Mouse (Mus musculus): ENCODE data around the gene Sema4d. TPM values are rescaled to one million over a fixed set of nuclear protein-coding genes. Genes with fewer than 3 reads are reported as not detected.

Gene Sema4d
- polyA plus RNA-seq, 1 experiment from 2014 or later = 15.1 TPM

DNA sequence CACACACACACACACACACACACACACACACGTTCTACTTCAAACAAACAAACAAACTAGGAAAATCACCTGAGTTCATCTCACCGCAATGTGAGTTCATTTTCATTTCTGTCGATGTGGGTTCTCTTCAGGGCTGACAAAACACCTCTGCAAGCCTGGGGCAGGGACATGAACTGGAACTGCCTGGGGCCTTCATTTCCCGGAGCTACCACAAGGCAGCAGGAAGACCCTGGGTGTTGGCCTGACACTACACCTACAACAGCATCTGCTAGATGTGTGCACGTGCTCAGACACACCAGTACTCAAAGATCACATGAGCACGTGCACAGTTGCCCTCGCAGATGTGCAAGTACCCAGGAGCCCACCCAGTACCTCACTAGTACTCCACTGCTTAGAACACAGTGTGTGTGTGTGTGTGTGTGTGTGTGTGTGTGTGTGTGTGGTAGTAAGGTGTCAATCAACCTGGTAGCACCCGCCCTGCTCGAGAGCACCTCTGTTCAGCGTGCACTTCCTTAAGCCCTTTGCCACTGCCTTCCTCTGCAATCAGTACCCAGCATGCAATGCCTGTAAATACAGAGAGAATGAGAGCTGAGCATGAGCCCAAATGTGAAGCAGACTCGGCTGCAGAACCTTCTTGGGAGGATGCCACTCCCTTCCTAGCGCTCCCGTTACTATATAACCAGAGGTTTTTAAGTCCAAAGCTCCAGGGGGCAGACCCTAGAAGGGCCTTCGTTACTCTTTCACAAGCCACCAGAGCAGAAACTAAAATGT, 25.4 kb downstream of the Sema4d start:
- Histone ChIP-seq H3K9ac (no peak overlapping the region), H3K4me3 (no peak overlapping the region), H3K4me1 (no peaks in the 10 kb centered on the region), H3K36me3 (replicated peaks) (no peaks in the 10 kb centered on the region), H3K4me2 (no peak overlapping the region), H3K9me3 (no peaks in the 10 kb centered on the region), H3K27me3 (replicated peaks) (no peaks in the 10 kb centered on the region), H3K27ac (no peak overlapping the region)
- ATAC-seq (replicated peaks) = no peak
- WGBS = 82% methylated on average over 14 of the region's 14 CpGs

DNA sequence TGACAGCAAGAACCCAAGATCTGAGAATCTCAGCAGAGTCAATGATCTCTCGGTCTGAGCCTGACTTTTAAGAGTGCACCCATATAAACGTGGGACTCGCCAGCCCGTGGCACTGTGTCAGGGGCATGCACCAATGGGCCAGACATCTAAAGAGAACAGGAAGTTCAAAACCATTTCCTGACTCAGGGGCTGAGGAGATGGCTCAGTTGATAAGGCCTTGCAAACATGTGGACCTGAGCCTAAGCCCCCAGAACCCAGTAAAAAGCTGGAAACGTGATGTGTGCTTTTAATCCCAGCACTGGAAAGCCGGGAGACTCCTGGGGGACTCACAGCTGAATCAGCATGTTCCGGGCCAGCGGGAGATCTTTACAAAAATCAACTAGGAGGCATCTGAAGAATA, 26.0 kb downstream of the Sema4d start:
- Histone ChIP-seq H3K9me3 (no peaks in the 10 kb centered on the region), H3K4me1 (no peaks in the 10 kb centered on the region), H3K27ac (no peak overlapping the region), H3K4me2 (no peak overlapping the region), H3K9ac (no peak overlapping the region), H3K27me3 (replicated peaks) (no peaks in the 10 kb centered on the region), H3K36me3 (replicated peaks) (no peaks in the 10 kb centered on the region), H3K4me3 (no peak overlapping the region)
- 78% methylated on average over 8 of the region's 8 CpGs for WGBS
- ATAC-seq (replicated peaks) = no peak

DNA sequence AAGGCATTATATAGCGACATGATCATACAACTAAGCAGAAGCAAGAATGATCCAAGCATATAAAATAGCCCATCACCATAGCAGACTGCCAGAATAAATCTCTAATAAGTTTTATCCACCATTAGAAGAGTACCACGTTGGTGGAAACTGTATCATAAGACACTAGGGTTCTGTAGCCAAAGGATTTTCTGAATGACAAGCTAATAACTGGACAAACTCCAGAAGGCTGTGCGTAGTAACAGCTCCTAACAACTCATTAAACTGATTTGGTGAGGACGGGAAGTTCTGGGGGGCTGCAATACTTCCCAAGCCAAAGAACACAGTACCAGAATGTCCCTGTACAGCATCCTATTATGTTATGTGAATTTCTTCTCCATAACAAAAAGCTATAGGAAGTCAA, 26.8 kb downstream of the Sema4d start:
- ATAC-seq (replicated peaks) = no peak
- no peak overlapping the region for H3K4me2 ChIP-seq
- H3K27ac ChIP-seq = no peak overlapping the region
- no peaks in the 10 kb centered on the region for H3K36me3 ChIP-seq (replicated peaks)
- H3K4me3 ChIP-seq = no peak overlapping the region
- no peaks in the 10 kb centered on the region for H3K9me3 ChIP-seq
- H3K9ac ChIP-seq = no peak overlapping the region
- no peaks in the 10 kb centered on the region for H3K27me3 ChIP-seq (replicated peaks)
- peaks cover 3% of the 10 kb centered on the region; the same call in 1 of the 2 replicates for H3K4me1 ChIP-seq
- 91% methylated on average over 4 of the region's 4 CpGs for WGBS

DNA sequence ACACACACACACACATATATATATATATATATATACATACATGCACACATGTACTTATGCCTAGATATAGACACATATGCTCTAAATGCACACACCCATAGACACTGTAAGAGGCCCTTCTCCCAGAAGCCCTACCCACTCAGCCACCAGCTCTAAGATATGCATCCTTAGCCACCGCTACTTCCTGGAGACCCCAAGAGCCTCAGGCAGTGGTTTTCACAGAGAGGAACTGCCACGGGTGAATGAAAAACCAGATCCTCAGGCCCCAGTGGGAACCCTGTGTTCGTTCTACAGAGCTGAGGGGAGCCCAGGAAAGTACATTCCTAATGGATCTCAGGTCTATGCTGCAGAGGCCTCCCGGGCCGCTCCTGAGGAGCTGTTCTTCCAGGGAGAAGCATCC, 28.2 kb downstream of the Sema4d start:
- WGBS = 80% methylated on average over 5 of the region's 5 CpGs
- H3K27ac ChIP-seq = no peak overlapping the region
- H3K4me1 ChIP-seq = peaks cover 11% of the 10 kb centered on the region
- H3K9me3 ChIP-seq = no peaks in the 10 kb centered on the region
- H3K4me3 ChIP-seq = no peak overlapping the region
- H3K36me3 ChIP-seq (replicated peaks) = no peaks in the 10 kb centered on the region
- H3K27me3 ChIP-seq (replicated peaks) = no peaks in the 10 kb centered on the region
- ATAC-seq (replicated peaks) = no peak
- no peak overlapping the region for H3K9ac ChIP-seq
- no peak overlapping the region for H3K4me2 ChIP-seq

DNA sequence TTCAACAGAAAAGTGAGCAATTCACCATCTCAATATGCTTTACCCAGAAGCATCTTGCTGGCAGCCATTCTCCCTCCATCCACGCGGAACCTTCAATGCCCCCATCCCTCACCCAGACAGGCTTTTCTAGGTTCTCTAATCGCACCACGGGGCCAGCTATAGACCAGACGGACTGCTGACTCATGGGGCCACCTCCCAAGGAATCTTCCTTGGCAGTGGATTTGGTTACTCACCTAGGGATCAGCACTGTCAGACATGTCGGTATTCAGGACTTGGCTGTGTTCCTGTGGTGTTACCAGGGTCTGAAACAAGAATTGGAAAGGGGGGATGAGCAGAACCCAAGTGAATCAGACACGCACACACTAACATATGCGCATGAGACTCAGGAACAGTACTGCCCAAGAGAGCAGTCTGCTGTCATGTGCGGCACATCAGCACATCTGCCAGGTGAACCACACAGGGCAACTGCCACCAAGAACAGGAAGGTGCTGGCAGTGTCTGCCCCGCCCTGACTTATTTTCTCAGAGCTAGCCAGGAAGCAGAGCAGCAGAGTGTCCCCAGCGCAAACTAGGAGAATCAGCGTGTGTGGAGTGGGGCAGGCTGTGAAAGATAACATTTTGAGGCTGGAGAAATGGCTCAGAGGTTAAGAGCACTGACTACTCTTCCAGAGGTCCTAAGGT, 30.4 kb downstream of the Sema4d start:
- no peak overlapping the region for H3K27ac ChIP-seq
- 83% methylated on average over 12 of the region's 12 CpGs for WGBS
- H3K9ac ChIP-seq = no peak overlapping the region

DNA sequence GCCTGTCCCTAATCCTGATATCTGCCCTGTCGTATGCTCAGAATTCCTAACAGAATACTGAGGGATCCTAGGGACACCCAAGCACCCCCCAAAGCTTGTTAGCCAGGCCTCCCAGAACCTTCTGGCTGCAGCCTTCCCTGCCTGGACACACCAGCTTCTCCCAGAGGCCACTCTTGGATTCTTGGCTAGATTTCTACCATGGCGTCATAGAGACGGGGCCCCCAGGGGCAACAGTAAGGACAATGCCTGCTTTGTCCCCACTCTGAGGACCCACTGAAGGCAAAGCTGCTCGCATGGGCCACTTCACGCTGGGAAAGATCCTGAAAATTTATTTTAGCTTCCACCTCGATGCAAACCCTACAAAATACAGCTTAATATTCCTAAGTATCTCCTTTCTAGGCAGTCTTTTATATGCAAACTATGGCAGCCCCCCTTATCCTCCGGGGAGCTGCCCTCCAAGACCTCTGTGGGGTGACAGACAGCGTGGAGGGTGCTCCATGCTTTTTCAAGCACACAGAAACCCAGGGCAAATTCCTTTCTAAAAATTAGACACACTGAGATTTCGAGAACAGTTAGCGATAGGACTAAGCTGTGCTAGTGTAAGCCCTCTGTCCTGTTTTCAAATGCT, 32.2 kb downstream of the Sema4d start:
- 21% methylated on average over 10 of the region's 10 CpGs for WGBS
- Histone ChIP-seq H3K4me1 (peaks cover 17% of the 10 kb centered on the region), H3K9me3 (no peaks in the 10 kb centered on the region), H3K27ac (peak overlapping the region; percentile 57), H3K27me3 (replicated peaks) (no peaks in the 10 kb centered on the region), H3K36me3 (replicated peaks) (no peaks in the 10 kb centered on the region), H3K9ac (no peak overlapping the region), H3K4me2 (no peak overlapping the region), H3K4me3 (no peak overlapping the region)
- 0 out of 2 replicates have a peak, but pooled peaks have one; percentile 48 for ATAC-seq (replicated peaks)

More for the DNA sequence above, 30.4 kb downstream of the Sema4d start:
- Histone ChIP-seq H3K4me1 (peaks cover 14% of the 10 kb centered on the region), H3K4me3 (no peak overlapping the region), H3K4me2 (no peak overlapping the region), H3K9me3 (no peaks in the 10 kb centered on the region), H3K36me3 (replicated peaks) (no peaks in the 10 kb centered on the region), H3K27me3 (replicated peaks) (no peaks in the 10 kb centered on the region)
- no peak for ATAC-seq (replicated peaks)

DNA sequence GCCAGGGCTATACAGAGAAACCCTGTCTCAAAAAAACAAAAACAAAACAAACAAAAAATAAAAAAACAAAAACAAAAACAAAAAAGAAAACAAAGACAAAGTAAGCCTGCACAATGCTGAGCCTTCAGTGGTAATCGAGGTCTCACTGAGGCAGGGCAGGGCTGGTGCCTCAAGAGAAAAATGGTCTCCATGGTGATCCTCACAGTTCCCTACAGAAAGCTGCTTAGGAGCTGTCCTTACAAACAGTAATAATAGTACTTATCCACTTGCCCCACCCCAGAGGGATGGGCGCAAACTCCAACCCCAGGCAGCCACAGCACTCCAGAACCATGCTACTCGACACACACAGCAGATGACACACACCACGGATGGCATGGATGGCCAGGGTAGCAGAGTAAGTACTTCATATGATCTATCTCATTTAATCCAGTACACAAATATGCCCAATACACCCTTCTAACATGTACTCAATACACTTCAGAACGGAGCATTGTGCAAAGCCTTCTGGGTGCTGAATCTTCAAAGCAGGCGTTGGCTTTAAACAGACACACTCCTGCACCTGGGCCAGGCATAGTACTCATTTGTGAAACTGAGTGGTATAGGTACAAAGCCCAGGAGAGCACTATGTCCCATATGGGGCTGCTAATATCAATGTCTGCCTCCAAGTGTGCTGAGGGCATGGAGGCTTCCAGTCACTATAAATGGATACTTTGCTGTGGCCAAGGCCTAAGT, 34.1 kb downstream of the Sema4d start:
- Histone ChIP-seq H3K4me3 (no peak overlapping the region), H3K4me2 (no peak overlapping the region), H3K27ac (no peak overlapping the region), H3K9me3 (no peaks in the 10 kb centered on the region), H3K36me3 (replicated peaks) (no peaks in the 10 kb centered on the region), H3K27me3 (replicated peaks) (no peaks in the 10 kb centered on the region), H3K4me1 (peaks cover 18% of the 10 kb centered on the region), H3K9ac (no peak overlapping the region)
- WGBS = 84% methylated on average over 6 of the region's 6 CpGs
- no peak for ATAC-seq (replicated peaks)

DNA sequence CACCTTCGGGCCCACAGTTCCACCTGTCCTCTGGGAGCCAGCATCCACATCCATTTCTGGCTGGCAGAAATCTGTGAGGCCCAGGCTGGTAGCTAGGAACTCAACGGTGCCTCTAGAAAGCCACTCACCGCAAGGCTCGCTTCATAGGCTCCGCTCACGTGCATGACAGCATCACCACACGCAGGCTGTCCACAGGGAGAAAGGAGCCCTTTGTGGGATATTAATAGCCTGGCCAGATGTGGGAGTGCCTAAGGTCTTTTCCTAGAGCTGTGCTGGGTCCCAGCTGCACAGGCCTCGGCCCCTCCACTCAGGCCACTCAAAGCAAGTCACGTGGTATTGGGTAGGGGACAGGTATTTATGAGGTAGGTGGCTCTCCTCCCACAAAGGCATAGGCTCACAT, 35.1 kb downstream of the Sema4d start:
- no peaks in the 10 kb centered on the region for H3K36me3 ChIP-seq (replicated peaks)
- H3K4me2 ChIP-seq = no peak overlapping the region
- no peak overlapping the region for H3K4me3 ChIP-seq
- no peaks in the 10 kb centered on the region for H3K27me3 ChIP-seq (replicated peaks)
- H3K4me1 ChIP-seq = peaks cover 26% of the 10 kb centered on the region
- H3K9me3 ChIP-seq = no peaks in the 10 kb centered on the region
- no peak overlapping the region for H3K27ac ChIP-seq
- ATAC-seq (replicated peaks) = no peak
- no peak overlapping the region for H3K9ac ChIP-seq
- 80% methylated on average over 9 of the region's 9 CpGs for WGBS

DNA sequence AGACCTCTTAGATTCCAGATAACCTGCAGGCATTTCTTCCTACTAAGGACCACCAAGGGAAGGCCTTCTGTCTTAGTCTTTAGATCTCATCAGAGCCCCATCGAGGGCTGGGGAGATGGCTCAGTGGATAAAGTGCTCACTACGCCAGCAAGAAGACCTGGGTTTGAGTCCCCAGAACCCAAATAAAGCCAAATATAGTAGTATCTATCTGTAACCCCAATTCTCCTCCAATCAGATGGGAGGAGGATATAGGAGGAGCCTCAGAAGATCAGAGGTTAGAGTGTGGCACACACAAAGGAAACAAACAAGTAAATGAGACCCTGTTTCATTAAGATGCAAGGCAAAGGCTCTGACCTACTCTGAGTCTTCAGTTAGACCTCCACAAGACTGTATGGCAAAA, 36.4 kb downstream of the Sema4d start:
- Histone ChIP-seq H3K27me3 (replicated peaks) (no peaks in the 10 kb centered on the region), H3K9me3 (no peaks in the 10 kb centered on the region), H3K9ac (no peak overlapping the region), H3K4me1 (peaks cover 37% of the 10 kb centered on the region), H3K4me2 (no peak overlapping the region), H3K27ac (no peak overlapping the region), H3K4me3 (no peak overlapping the region), H3K36me3 (replicated peaks) (no peaks in the 10 kb centered on the region)
- no peak for ATAC-seq (replicated peaks)
- 71% methylated on average over 2 of the region's 2 CpGs for WGBS

DNA sequence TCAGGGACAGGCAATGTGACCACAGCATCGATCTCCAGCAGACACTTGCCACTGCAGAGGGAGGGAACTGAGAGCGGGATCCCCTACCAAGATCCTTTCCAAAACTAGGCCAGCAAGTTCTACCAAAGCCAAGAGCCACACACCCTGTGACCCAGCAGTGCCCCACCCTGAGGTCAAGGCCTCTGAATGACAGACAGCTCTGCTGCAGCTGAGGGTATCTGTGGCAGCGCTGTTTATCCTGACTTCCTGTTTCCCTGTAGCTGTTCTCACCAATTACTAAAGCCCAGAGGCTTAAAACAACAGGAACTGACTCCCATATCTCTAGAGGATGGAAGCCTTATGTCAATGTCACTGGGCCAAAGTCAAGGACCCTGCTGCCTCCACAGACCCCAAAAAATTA, 37.0 kb downstream of the Sema4d start:
- no peak overlapping the region for H3K9ac ChIP-seq

DNA sequence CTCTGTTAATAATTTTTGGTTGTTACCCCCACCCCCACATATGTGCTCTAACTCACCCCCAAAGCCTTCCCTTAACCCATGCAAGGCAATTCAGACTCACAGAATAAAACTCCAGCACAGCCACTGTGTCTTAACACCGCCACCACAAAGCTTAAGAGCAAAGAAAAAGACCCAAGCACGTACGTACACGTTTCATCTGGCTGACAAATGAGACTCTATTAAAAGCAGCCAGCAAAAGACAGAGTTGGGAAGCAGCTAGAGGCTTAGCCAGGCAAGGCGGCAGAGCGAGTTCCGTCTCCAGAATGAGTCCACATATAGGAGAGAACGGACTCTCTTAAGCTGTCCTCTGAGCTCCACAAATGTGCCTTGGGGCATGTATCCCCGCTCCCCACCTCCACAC, 37.5 kb downstream of the Sema4d start:
- no peak overlapping the region for H3K4me2 ChIP-seq
- no peak overlapping the region for H3K4me3 ChIP-seq
- peaks cover 27% of the 10 kb centered on the region for H3K4me1 ChIP-seq
- no peaks in the 10 kb centered on the region for H3K9me3 ChIP-seq
- H3K27me3 ChIP-seq (replicated peaks) = no peaks in the 10 kb centered on the region
- peak overlapping the region; percentile 8; the same call in 1 of the 2 replicates for H3K27ac ChIP-seq
- H3K36me3 ChIP-seq (replicated peaks) = no peaks in the 10 kb centered on the region
- no peak for ATAC-seq (replicated peaks)
- WGBS = 70% methylated on average over 9 of the region's 9 CpGs
- H3K9ac ChIP-seq = no peak overlapping the region

More for the DNA sequence above, 37.0 kb downstream of the Sema4d start:
- H3K9me3 ChIP-seq = no peaks in the 10 kb centered on the region
- 0 out of 2 replicates have a peak overlapping the region, but pooled peaks have one; percentile 8 for H3K27ac ChIP-seq
- H3K27me3 ChIP-seq (replicated peaks) = no peaks in the 10 kb centered on the region
- H3K4me2 ChIP-seq = no peak overlapping the region
- H3K36me3 ChIP-seq (replicated peaks) = no peaks in the 10 kb centered on the region
- WGBS = 79% methylated on average over 3 of the region's 3 CpGs
- H3K4me3 ChIP-seq = no peak overlapping the region
- peaks cover 32% of the 10 kb centered on the region for H3K4me1 ChIP-seq
- no peak for ATAC-seq (replicated peaks)

DNA sequence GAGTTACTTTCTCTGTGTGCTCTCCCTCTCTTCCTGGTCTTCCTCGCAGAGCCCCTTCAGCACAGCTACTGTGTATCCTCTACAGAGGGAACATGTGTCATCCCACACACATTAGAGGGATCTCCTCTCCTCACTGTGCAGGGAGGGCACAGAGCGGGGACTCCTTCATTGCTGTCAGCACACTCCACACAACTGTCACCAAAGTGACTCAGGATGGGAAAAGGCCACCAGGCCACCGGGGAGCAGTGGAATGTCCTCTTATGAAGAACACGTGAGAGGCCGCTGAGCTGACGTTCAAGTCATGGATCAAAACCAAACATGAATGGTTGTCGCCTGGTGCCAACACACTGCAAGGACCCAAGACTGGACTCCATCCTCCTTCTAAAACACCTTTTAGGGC, 38.0 kb downstream of the Sema4d start:
- H3K36me3 ChIP-seq (replicated peaks) = no peaks in the 10 kb centered on the region
- ATAC-seq (replicated peaks) = no peak
- peaks cover 25% of the 10 kb centered on the region for H3K4me1 ChIP-seq
- no peak overlapping the region for H3K9ac ChIP-seq
- no peak overlapping the region for H3K27ac ChIP-seq
- no peak overlapping the region for H3K4me3 ChIP-seq
- H3K27me3 ChIP-seq (replicated peaks) = no peaks in the 10 kb centered on the region
- WGBS = 92% methylated on average over 7 of the region's 7 CpGs
- H3K9me3 ChIP-seq = no peaks in the 10 kb centered on the region
- H3K4me2 ChIP-seq = no peak overlapping the region

Data from midbrain, embryonic 15.5 days (tissue).